Mouse (Mus musculus): ENCODE results near the gene Psg28. TPM values are rescaled to one million over a fixed set of nuclear protein-coding genes. Genes with fewer than 3 reads are reported as not detected.
"Not testable (repeated sequence)": the region's sequence is repeated elsewhere in the genome, so short reads cannot be mapped to it uniquely, and the experiment has no call there.

The Psg28 gene
- 0.35 TPM in 1 of 2 replicates, not detected in the other for polyA plus RNA-seq (2012; rRNA removed)

- 69% methylated on average over 2 of the region's 2 CpGs for WGBS
- not testable (repeated sequence) for H3K27me3 ChIP-seq (ENCODE audit: control insufficient read depth, insufficient read depth, low read length); H3K27ac ChIP-seq (ENCODE audit: insufficient read depth, low read depth, low read length); H3K36me3 ChIP-seq (ENCODE audit: control insufficient read depth, insufficient read depth, low read length); H3K4me3 ChIP-seq (ENCODE audit: low read depth, low read length); H3K4me1 ChIP-seq (ENCODE audit: control insufficient read depth, insufficient read depth, insufficient read length, low read length)
Observed at GRCm38 (mm10) chr7:18431941-18432340, at the start of gene Psg28. Gene Psg28 (minus strand): TSS chr7:18432041.

- TF ChIP-seq CTCF (IDR thresholded peaks at IDR 0.05; ENCODE audit: extremely low read depth, insufficient read length, insufficient replicate concordance, low read depth, low read length) = no peak
- TF ChIP-seq POLR2A (IDR thresholded peaks at IDR 0.05; ENCODE audit: low read depth, low read length) = no peak
- Histone ChIP-seq H3K4me1 (ENCODE audit: control insufficient read depth, insufficient read depth, insufficient read length, low read length) (no peaks in the 10 kb centered on the region), H3K36me3 (ENCODE audit: control insufficient read depth, insufficient read depth, low read length) (no peaks in the 10 kb centered on the region), H3K4me3 (ENCODE audit: low read depth, low read length) (peak overlapping the region; percentile 75), H3K27me3 (ENCODE audit: control insufficient read depth, insufficient read depth, low read length) (no peaks in the 10 kb centered on the region), H3K27ac (ENCODE audit: insufficient read depth, low read depth, low read length) (no peak overlapping the region)
- WGBS = 54% methylated on average over 11 of the region's 11 CpGs
Observed at GRCm38 (mm10) chr7:18403407-18403806, 28.4 kb downstream of the Psg28 start.

GRCm38 (mm10) chr7:18402527-18403237 is 29.2 kb downstream of the Psg28 start:
- no peaks in the 10 kb centered on the region for H3K36me3 ChIP-seq (ENCODE audit: control insufficient read depth, insufficient read depth, low read length)
- peak overlapping the region; percentile 75 for H3K4me3 ChIP-seq (ENCODE audit: low read depth, low read length)
- H3K27me3 ChIP-seq (ENCODE audit: control insufficient read depth, insufficient read depth, low read length) = no peaks in the 10 kb centered on the region
- 43% methylated on average over 35 of the region's 35 CpGs for WGBS
- H3K4me1 ChIP-seq (ENCODE audit: control insufficient read depth, insufficient read depth, insufficient read length, low read length) = no peaks in the 10 kb centered on the region
- TF ChIP-seq POLR2A (IDR thresholded peaks at IDR 0.05; ENCODE audit: low read depth, low read length) = no peak
- no peak for TF ChIP-seq CTCF (IDR thresholded peaks at IDR 0.05; ENCODE audit: extremely low read depth, insufficient read length, insufficient replicate concordance, low read depth, low read length)
- no peak overlapping the region for H3K27ac ChIP-seq (ENCODE audit: insufficient read depth, low read depth, low read length)

GRCm38 (mm10) chr7:18391483-18391882 is 40.4 kb downstream of the Psg28 start:
- not testable (repeated sequence) for H3K27ac ChIP-seq (ENCODE audit: insufficient read depth, low read depth, low read length)

GRCm38 (mm10) chr7:18378295-18378694 is 53.5 kb downstream of the Psg28 start:
- no peak overlapping the region for H3K27ac ChIP-seq (ENCODE audit: insufficient read depth, low read depth, low read length)
- TF ChIP-seq CTCF (IDR thresholded peaks at IDR 0.05; ENCODE audit: extremely low read depth, insufficient read length, insufficient replicate concordance, low read depth, low read length) = no peak
- TF ChIP-seq POLR2A (IDR thresholded peaks at IDR 0.05; ENCODE audit: low read depth, low read length) = no peak
- H3K36me3 ChIP-seq (ENCODE audit: control insufficient read depth, insufficient read depth, low read length) = no peaks in the 10 kb centered on the region
- no peak overlapping the region for H3K4me3 ChIP-seq (ENCODE audit: low read depth, low read length)
- no peaks in the 10 kb centered on the region for H3K4me1 ChIP-seq (ENCODE audit: control insufficient read depth, insufficient read depth, insufficient read length, low read length)
- H3K27me3 ChIP-seq (ENCODE audit: control insufficient read depth, insufficient read depth, low read length) = no peaks in the 10 kb centered on the region
- 32% methylated on average over 2 of the region's 2 CpGs for WGBS

More at GRCm38 (mm10) chr7:18391483-18391882, 40.4 kb downstream of the Psg28 start:
- WGBS = 36% methylated on average over 4 of the region's 4 CpGs
- not testable (repeated sequence) for H3K36me3 ChIP-seq (ENCODE audit: control insufficient read depth, insufficient read depth, low read length); H3K4me3 ChIP-seq (ENCODE audit: low read depth, low read length); H3K4me1 ChIP-seq (ENCODE audit: control insufficient read depth, insufficient read depth, insufficient read length, low read length); H3K27me3 ChIP-seq (ENCODE audit: control insufficient read depth, insufficient read depth, low read length)

Other genes with a start within 250 kb of the Psg28 start
- gene Mill1, start 186.7 kb downstream of the Psg28 start, polyA plus RNA-seq (2012; rRNA removed) = 0.05 TPM in 1 of 2 replicates, not detected in the other
- gene Psg18, start 77.0 kb downstream of the Psg28 start, polyA plus RNA-seq (2012; rRNA removed) = 0.74 TPM in 1 of 2 replicates, not detected in the other
- 0.18 TPM in 1 of 2 replicates, not detected in the other for gene Psg26, start 52.1 kb upstream of the Psg28 start, polyA plus RNA-seq (2012; rRNA removed)
- gene Psg25, start 100.2 kb upstream of the Psg28 start, polyA plus RNA-seq (2012; rRNA removed) = 0.10 and 0.55 TPM in 2 replicates
- 0.04 and 0.09 TPM in 2 replicates for gene Psg27, start 135.3 kb upstream of the Psg28 start, polyA plus RNA-seq (2012; rRNA removed)
- gene Psg23, start 184.5 kb upstream of the Psg28 start, polyA plus RNA-seq (2012; rRNA removed) = not detected in 2 replicates
- not detected in 2 replicates for gene Psg21, start 224.7 kb upstream of the Psg28 start, polyA plus RNA-seq (2012; rRNA removed)

Data from small intestine, adult 2 months (tissue).